Mouse (Mus musculus): ENCODE measurements around the gene Decr2. TPM values are rescaled to one million over a fixed set of nuclear protein-coding genes. Genes with fewer than 3 reads are reported as not detected.

Decr2 gene
- polyA plus RNA-seq, 1 experiment from 2014 or later = 46.9 TPM

DNA sequence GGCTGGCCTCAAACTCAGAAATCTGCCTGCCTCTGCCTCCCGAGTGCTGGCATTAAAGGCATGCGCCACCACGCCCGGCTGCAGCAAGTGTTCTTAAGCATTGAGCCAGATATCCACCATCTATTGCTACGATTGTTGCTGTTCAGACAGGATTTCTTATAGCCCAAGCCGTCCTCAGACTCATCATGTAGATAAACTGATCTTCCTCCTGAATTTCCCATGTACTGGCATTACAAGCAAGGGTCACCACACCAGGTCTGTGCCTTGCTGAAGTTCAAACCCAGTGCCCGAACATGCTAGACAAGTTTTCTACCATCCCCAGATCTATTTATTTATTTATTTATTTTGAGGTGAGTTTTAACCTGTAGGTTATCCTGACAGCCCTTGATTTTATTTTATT, 8.3 kb upstream of the Decr2 start:
- Histone ChIP-seq H3K9ac (replicated peaks; ENCODE audit: low read length) (no peak overlapping the region), H3K4me2 (replicated peaks; ENCODE audit: low read depth, low read length) (no peak overlapping the region), H3K36me3 (ENCODE audit: insufficient read depth, low read length) (0 out of 2 replicates have a peak, but pooled peaks cover 1% of the 10 kb centered on the region), H3K4me1 (ENCODE audit: insufficient read depth, low read length) (peaks cover 11% of the 10 kb centered on the region; the same call in 1 of the 2 replicates), H3K27ac (ENCODE audit: low read length) (no peak overlapping the region), H3K27me3 (ENCODE audit: insufficient read depth, low read length) (no peaks in the 10 kb centered on the region), H3K4me3 (ENCODE audit: low read length) (no peak overlapping the region), H3K9me3 (ENCODE audit: low read length) (no peaks in the 10 kb centered on the region)
- WGBS = 86% methylated on average over 7 of the region's 7 CpGs
- ATAC-seq (ENCODE audit: low FRiP score, low TSS enrichment) = no peak

DNA sequence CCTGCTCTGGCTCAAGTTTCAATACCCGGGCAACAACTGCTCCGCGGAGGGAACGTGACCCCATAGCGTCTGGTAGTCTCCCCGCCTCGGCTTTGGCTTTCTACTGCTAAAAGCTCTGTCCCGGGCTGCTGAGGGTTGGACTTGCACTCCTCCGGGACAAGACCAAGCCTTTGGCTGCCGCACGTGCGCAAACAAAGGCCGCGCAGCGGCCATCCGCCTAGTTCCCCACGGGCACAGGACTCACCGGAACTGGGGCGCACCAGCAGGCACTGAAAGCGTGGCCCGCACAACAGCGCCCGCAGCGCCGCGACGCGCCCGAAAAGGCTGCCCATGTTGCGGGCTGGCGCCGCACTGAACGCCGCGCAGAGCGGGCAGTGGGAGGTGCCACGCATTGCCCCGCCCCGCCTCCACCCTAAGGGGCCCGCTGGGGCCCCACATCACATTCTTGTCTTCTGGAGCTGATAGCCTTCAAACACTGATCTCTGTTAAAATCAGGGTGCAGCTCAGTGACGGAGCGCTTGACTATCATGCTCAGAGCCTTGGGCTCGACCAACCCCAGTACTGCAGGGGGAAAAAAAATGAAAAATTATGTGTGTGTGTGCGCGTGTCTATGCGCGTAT, 5.1 kb upstream of the Decr2 start, which contains the start of gene Nme4:
Nme4 (minus strand) TSS at position 482 of the 620 bp plus-strand sequence.
- H3K36me3 ChIP-seq (ENCODE audit: insufficient read depth, low read length) = peaks cover 12% of the 10 kb centered on the region
- no peaks in the 10 kb centered on the region for H3K9me3 ChIP-seq (ENCODE audit: low read length)
- H3K4me3 ChIP-seq (ENCODE audit: low read length) = peak within 1 kb of the TSS; percentile 56
- H3K4me2 ChIP-seq (replicated peaks; ENCODE audit: low read depth, low read length) = peak within 1 kb of the TSS; percentile 78
- peak; percentile 78 for ATAC-seq (ENCODE audit: low FRiP score, low TSS enrichment)
- H3K9ac ChIP-seq (replicated peaks; ENCODE audit: low read length) = peak within 1 kb of the TSS; percentile 78
- H3K27ac ChIP-seq (ENCODE audit: low read length) = peak within 1 kb of the TSS; percentile 59
- no peaks in the 10 kb centered on the region for H3K27me3 ChIP-seq (ENCODE audit: insufficient read depth, low read length)
- H3K4me1 ChIP-seq (ENCODE audit: insufficient read depth, low read length) = peaks cover 11% of the 10 kb centered on the region; the same call in 1 of the 2 replicates
- WGBS = 3% methylated on average over 47 of the region's 47 CpGs

DNA sequence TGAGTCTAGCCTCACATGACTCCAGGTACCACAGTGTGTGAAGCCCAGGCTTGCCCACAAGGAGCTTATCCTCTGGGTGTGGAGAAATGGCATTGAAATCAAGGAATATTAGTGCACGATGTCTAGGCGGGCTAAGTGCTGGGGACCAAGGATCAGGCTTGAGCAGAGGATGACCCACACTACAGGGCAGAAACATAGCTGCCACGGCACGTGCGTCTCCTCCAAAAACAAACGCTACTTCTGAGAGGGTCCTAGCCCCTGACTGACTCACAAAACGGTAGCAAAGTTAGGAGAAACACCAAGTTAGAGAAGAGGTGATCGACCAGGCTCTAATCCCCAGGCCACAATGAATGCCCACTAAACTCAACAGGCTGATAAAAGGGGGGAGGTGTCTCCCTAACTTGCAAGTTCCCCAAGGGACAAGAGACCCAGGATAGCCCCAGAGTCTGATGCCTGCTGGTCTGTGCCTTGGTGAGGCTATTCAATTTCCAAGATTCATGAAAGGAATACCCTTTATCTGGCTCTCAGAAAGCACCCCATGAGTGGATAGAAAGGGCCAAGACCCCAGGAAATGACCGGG, 4.5 kb upstream of the Decr2 start:
- no peaks in the 10 kb centered on the region for H3K9me3 ChIP-seq (ENCODE audit: low read length)
- peak overlapping the region; percentile 78 for H3K9ac ChIP-seq (replicated peaks; ENCODE audit: low read length)
- H3K36me3 ChIP-seq (ENCODE audit: insufficient read depth, low read length) = peaks cover 12% of the 10 kb centered on the region
- H3K4me1 ChIP-seq (ENCODE audit: insufficient read depth, low read length) = peaks cover 12% of the 10 kb centered on the region; the same call in 1 of the 2 replicates
- ATAC-seq (ENCODE audit: low FRiP score, low TSS enrichment) = no peak
- WGBS = 21% methylated on average over 9 of the region's 9 CpGs
- peak overlapping the region; percentile 78 for H3K4me2 ChIP-seq (replicated peaks; ENCODE audit: low read depth, low read length)
- peak overlapping the region; percentile 56 for H3K4me3 ChIP-seq (ENCODE audit: low read length)
- H3K27me3 ChIP-seq (ENCODE audit: insufficient read depth, low read length) = no peaks in the 10 kb centered on the region
- H3K27ac ChIP-seq (ENCODE audit: low read length) = peak overlapping the region; percentile 59

DNA sequence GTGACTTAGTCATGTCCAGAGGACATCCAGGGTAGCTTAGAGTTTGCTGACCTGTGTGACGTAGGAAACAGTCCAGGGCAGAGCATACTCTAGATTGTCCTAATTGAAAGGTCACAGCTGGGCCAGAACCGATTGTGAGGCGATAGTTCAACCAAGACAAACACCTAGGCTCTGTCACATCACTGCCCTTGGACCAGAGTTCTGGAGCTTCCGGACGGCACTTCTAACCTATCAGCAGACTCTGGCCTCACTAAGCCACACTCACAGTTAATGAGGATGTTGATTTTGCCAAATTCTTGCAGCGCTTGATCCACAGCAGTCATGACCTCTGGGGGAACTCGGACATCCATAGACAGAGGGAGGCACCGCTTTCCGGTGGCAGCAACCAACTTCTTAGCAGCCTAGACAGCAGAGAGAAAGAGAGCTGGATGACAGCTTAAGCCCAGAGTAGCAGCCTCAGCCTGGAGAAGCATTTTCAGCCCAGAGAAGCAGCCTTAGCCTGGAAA, 3.0 kb downstream of the Decr2 start:
- Histone ChIP-seq H3K27ac (ENCODE audit: low read length) (no peak overlapping the region), H3K9me3 (ENCODE audit: low read length) (no peaks in the 10 kb centered on the region), H3K9ac (replicated peaks; ENCODE audit: low read length) (no peak overlapping the region), H3K4me3 (ENCODE audit: low read length) (no peak overlapping the region), H3K27me3 (ENCODE audit: insufficient read depth, low read length) (no peaks in the 10 kb centered on the region), H3K36me3 (ENCODE audit: insufficient read depth, low read length) (peaks cover 6% of the 10 kb centered on the region), H3K4me2 (replicated peaks; ENCODE audit: low read depth, low read length) (no peak overlapping the region), H3K4me1 (ENCODE audit: insufficient read depth, low read length) (peaks cover 6% of the 10 kb centered on the region; the same call in 1 of the 2 replicates)
- 84% methylated on average over 9 of the region's 9 CpGs for WGBS
- no peak for ATAC-seq (ENCODE audit: low FRiP score, low TSS enrichment)

DNA sequence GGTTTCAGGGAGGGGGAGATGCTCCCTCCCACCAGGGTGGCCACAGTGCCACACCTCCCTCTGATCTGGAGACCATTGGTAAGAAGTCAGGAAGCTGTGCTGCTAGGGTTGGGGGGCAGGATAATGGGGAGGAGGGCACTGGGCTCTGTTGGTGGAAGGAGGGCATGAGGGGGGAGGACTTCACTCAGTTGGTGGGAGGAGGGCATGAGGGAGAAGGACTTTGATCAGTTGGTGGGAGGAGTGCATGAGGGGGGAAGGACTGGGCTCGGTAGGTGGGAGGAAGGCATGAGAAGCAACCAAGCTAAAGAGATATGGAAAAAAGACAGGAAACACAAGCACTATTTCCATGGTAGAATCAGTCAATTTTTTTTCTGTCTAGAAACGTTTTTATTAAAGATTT, 9.3 kb downstream of the Decr2 start:
- no peaks in the 10 kb centered on the region for H3K27me3 ChIP-seq (ENCODE audit: insufficient read depth, low read length)
- ATAC-seq (ENCODE audit: low FRiP score, low TSS enrichment) = peak; percentile 57
- no peak overlapping the region for H3K9ac ChIP-seq (replicated peaks; ENCODE audit: low read length)
- no peak overlapping the region for H3K27ac ChIP-seq (ENCODE audit: low read length)
- no peak overlapping the region for H3K4me2 ChIP-seq (replicated peaks; ENCODE audit: low read depth, low read length)
- WGBS = 30% methylated on average over 2 of the region's 2 CpGs
- H3K9me3 ChIP-seq (ENCODE audit: low read length) = no peaks in the 10 kb centered on the region
- H3K4me3 ChIP-seq (ENCODE audit: low read length) = no peak overlapping the region
- H3K4me1 ChIP-seq (ENCODE audit: insufficient read depth, low read length) = no peaks in the 10 kb centered on the region
- peaks cover 4% of the 10 kb centered on the region; the same call in 1 of the 2 replicates for H3K36me3 ChIP-seq (ENCODE audit: insufficient read depth, low read length)

DNA sequence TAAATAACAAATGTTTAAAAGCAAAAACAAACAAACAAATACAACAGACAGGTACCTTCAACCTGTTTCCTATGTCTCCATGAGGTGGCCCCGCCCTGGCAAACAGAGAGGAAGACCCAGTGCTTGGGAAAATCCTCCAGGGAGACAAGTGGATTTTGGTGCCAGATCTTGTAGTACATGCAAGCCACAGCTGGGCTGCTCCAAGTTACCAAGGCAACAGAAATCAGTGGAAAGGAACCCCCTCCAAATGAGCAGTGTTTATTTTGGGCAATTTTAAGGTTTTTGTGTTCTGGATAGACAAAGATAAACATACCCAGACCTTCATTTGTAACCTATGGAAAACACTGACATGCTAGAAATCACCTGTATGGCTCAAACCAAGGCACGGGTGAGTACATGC, 11.3 kb downstream of the Decr2 start:
- no peaks in the 10 kb centered on the region for H3K9me3 ChIP-seq (ENCODE audit: low read length)
- no peak overlapping the region for H3K4me3 ChIP-seq (ENCODE audit: low read length)
- no peaks in the 10 kb centered on the region for H3K4me1 ChIP-seq (ENCODE audit: insufficient read depth, low read length)
- no peaks in the 10 kb centered on the region for H3K27me3 ChIP-seq (ENCODE audit: insufficient read depth, low read length)
- WGBS = 72% methylated on average over 2 of the region's 2 CpGs
- no peak overlapping the region for H3K27ac ChIP-seq (ENCODE audit: low read length)
- H3K9ac ChIP-seq (replicated peaks; ENCODE audit: low read length) = no peak overlapping the region
- peaks cover 4% of the 10 kb centered on the region; the same call in 1 of the 2 replicates for H3K36me3 ChIP-seq (ENCODE audit: insufficient read depth, low read length)
- H3K4me2 ChIP-seq (replicated peaks; ENCODE audit: low read depth, low read length) = no peak overlapping the region
- ATAC-seq (ENCODE audit: low FRiP score, low TSS enrichment) = no peak

DNA sequence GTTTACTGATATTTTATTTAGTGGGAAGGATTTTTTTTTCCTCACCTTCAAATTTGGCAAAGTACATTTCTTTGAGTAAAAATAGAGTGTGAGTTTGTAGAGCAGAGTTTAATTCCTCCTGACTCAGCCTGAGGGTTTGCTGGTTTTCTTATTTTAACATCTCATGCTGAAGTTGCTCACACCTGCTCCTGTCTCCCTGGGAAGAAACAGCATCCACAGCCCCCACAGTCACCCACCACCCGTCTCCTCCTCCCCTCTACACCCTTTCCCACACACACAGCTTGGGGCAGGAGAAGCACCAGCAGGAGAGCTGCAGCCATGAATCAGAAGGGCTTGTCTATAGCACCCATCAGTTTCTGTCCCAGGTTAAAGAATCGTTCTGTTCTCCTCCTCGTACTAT, 14.9 kb downstream of the Decr2 start:
- no peak overlapping the region for H3K4me3 ChIP-seq (ENCODE audit: low read length)
- H3K27ac ChIP-seq (ENCODE audit: low read length) = no peak overlapping the region
- H3K27me3 ChIP-seq (ENCODE audit: insufficient read depth, low read length) = no peaks in the 10 kb centered on the region
- no peaks in the 10 kb centered on the region for H3K9me3 ChIP-seq (ENCODE audit: low read length)
- H3K9ac ChIP-seq (replicated peaks; ENCODE audit: low read length) = no peak overlapping the region
- H3K4me1 ChIP-seq (ENCODE audit: insufficient read depth, low read length) = no peaks in the 10 kb centered on the region
- H3K4me2 ChIP-seq (replicated peaks; ENCODE audit: low read depth, low read length) = no peak overlapping the region
- 55% methylated on average over 3 of the region's 3 CpGs for WGBS
- ATAC-seq (ENCODE audit: low FRiP score, low TSS enrichment) = no peak
- no peaks in the 10 kb centered on the region for H3K36me3 ChIP-seq (ENCODE audit: insufficient read depth, low read length)

DNA sequence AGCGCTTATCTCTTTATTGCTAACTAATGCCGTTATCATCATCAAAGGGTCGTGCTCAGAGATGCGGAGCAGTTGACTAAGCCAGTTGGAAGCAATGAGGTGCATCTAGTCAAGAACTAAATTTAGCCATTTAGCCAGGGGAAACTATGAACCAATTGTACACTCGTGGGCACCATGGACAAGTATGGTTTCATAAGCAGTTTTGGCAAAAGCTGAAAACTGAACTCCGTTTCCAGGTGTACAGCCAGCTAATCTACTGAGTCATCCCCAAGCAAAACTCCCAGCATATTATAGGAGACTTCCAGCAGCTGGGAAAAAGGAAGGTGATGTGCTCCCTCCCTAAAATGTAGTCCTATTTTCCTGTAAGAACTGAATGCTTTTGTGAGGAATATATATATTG, 20.0 kb downstream of the Decr2 start:
- Histone ChIP-seq H3K27ac (ENCODE audit: low read length) (no peak overlapping the region), H3K4me1 (ENCODE audit: insufficient read depth, low read length) (peaks cover 34% of the 10 kb centered on the region), H3K27me3 (ENCODE audit: insufficient read depth, low read length) (no peaks in the 10 kb centered on the region), H3K36me3 (ENCODE audit: insufficient read depth, low read length) (no peaks in the 10 kb centered on the region), H3K9me3 (ENCODE audit: low read length) (no peaks in the 10 kb centered on the region), H3K4me3 (ENCODE audit: low read length) (peak overlapping the region; percentile 61), H3K9ac (replicated peaks; ENCODE audit: low read length) (peak overlapping the region; percentile 81; the same call in 1 of the 2 replicates), H3K4me2 (replicated peaks; ENCODE audit: low read depth, low read length) (peak overlapping the region; percentile 91)
- ATAC-seq (ENCODE audit: low FRiP score, low TSS enrichment) = no peak
- WGBS = 28% methylated on average over 6 of the region's 6 CpGs

DNA sequence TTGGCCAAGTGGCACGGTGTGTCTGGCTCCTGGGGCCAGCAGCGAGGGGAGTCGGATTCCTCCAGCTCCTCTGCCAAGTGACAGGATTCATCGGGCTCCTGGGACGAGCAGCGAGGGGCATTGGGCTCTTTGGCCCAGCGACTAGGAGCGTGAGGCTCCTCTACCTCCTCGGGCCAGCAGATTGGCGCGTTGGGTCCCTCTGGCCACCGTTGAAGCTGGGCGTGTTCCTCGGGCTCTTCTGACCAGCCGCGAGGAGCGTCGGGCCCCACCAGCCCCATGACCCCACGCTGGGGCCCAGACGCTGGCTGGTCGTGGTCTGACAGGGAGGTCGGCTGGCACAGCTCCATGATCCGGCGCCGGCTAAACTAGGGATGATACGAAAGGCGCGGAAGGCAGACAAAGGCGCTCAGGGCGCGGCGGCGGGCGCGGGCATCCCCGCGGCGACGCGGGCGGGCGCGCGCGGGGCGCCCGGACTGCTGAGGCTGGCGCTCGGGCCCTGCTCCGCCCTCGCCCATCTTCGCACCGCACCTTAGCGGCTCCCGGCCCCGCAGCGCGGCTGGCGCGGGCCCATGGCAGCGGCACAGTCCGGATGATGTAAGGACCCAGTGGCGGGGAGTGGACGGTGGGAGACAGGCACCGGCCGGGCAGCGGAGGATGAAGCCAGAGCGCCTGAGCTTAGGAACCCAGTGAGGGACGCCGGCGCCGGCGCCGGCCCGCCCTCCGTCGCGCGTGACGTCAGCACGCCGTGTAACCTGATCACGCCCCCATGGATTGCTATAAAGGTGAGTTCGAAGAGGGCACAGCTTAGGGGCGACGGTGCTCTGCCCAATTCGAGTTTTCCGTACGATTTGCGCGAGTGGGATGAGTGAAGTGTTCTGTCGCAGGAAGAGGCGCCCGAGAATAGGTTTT, 21.1 kb downstream of the Decr2 start, which contains the start of gene Rab11fip3:
Rab11fip3 (minus strand) TSS at position 725 of the 909 bp plus-strand sequence.
- Histone ChIP-seq H3K4me2 (replicated peaks; ENCODE audit: low read depth, low read length) (peak within 1 kb of the TSS; percentile 91), H3K36me3 (ENCODE audit: insufficient read depth, low read length) (no peaks in the 10 kb centered on the region), H3K27ac (ENCODE audit: low read length) (peak within 1 kb of the TSS; percentile 52), H3K4me1 (ENCODE audit: insufficient read depth, low read length) (peaks cover 34% of the 10 kb centered on the region), H3K27me3 (ENCODE audit: insufficient read depth, low read length) (no peaks in the 10 kb centered on the region), H3K9ac (replicated peaks; ENCODE audit: low read length) (peak within 1 kb of the TSS; percentile 81), H3K4me3 (ENCODE audit: low read length) (peak within 1 kb of the TSS; percentile 61), H3K9me3 (ENCODE audit: low read length) (no peaks in the 10 kb centered on the region)
- WGBS = under 1% methylated on average over 94 of the region's 94 CpGs
- ATAC-seq (ENCODE audit: low FRiP score, low TSS enrichment) = peak; percentile 89

Measured in kidney, embryonic 16.5 days (tissue).